Mouse (Mus musculus): ENCODE data around the gene Psenen. TPM values are rescaled to one million over a fixed set of nuclear protein-coding genes. Genes with fewer than 3 reads are reported as not detected.

Psenen gene
- 69.3 and 131 TPM in 2 replicates for polyA plus RNA-seq (2012; rRNA removed)

GRCm38 (mm10) chr7:30563117-30563905, at the start of gene Psenen, which contains the start of the genes U2af1l4 and Gm49396:
Gene Psenen (minus strand): TSS chr7:30563627.
Gene U2af1l4 (plus strand): TSS chr7:30563301.
Gene Gm49396 (plus strand): TSS chr7:30563344.
- peak within 1 kb of the TSS; percentile 88 for H3K4me3 ChIP-seq (ENCODE audit: low read depth, low read length)
- H3K27ac ChIP-seq (ENCODE audit: insufficient read depth, low read depth, low read length): peak within 1 kb of the TSS; percentile 97
- TF ChIP-seq POLR2A (IDR thresholded peaks at IDR 0.05; ENCODE audit: low read depth, low read length) (no peak; the same call in 1 of the 2 replicates), CTCF (IDR thresholded peaks at IDR 0.05; ENCODE audit: extremely low read depth, insufficient read length, insufficient replicate concordance, low read depth, low read length) (no peak)
- H3K36me3 ChIP-seq (ENCODE audit: control insufficient read depth, insufficient read depth, low read length): peaks cover 12% of the 10 kb centered on the region
- H3K4me1 ChIP-seq (ENCODE audit: control insufficient read depth, insufficient read depth, insufficient read length, low read length): peaks cover 9% of the 10 kb centered on the region; the same call in 1 of the 2 replicates
- no peaks in the 10 kb centered on the region for H3K27me3 ChIP-seq (ENCODE audit: control insufficient read depth, insufficient read depth, low read length)
- under 1% methylated on average over 45 of the region's 45 CpGs for WGBS

GRCm38 (mm10) chr7:30612654-30613402, 49.4 kb upstream of the Psenen start, which contains the start of gene Upk1a:
Gene Upk1a (minus strand): TSS chr7:30612847.
- Histone ChIP-seq H3K4me1 (ENCODE audit: control insufficient read depth, insufficient read depth, insufficient read length, low read length) (peaks cover 3% of the 10 kb centered on the region; the same call in 1 of the 2 replicates), H3K27me3 (ENCODE audit: control insufficient read depth, insufficient read depth, low read length) (no peaks in the 10 kb centered on the region), H3K4me3 (ENCODE audit: low read depth, low read length) (no peak within 1 kb of the TSS), H3K36me3 (ENCODE audit: control insufficient read depth, insufficient read depth, low read length) (peaks cover 14% of the 10 kb centered on the region), H3K27ac (ENCODE audit: insufficient read depth, low read depth, low read length) (no peak within 1 kb of the TSS)
- TF ChIP-seq CTCF (IDR thresholded peaks at IDR 0.05; ENCODE audit: extremely low read depth, insufficient read length, insufficient replicate concordance, low read depth, low read length) (no peak), POLR2A (IDR thresholded peaks at IDR 0.05; ENCODE audit: low read depth, low read length) (no peak)
- 46% methylated on average over 8 of the region's 8 CpGs for WGBS

- WGBS: 45% methylated on average over 7 of the region's 7 CpGs
- no peak for TF ChIP-seq CTCF (IDR thresholded peaks at IDR 0.05; ENCODE audit: extremely low read depth, insufficient read length, insufficient replicate concordance, low read depth, low read length)
- TF ChIP-seq POLR2A (IDR thresholded peaks at IDR 0.05; ENCODE audit: low read depth, low read length): no peak
- Histone ChIP-seq H3K4me3 (ENCODE audit: low read depth, low read length) (no peak overlapping the region), H3K27ac (ENCODE audit: insufficient read depth, low read depth, low read length) (no peak overlapping the region), H3K36me3 (ENCODE audit: control insufficient read depth, insufficient read depth, low read length) (no peaks in the 10 kb centered on the region), H3K27me3 (ENCODE audit: control insufficient read depth, insufficient read depth, low read length) (no peaks in the 10 kb centered on the region), H3K4me1 (ENCODE audit: control insufficient read depth, insufficient read depth, insufficient read length, low read length) (peaks cover 5% of the 10 kb centered on the region)
Measured at GRCm38 (mm10) chr7:30610043-30610442, 46.6 kb upstream of the Psenen start.

- Histone ChIP-seq H3K4me3 (ENCODE audit: low read depth, low read length) (no peak overlapping the region), H3K36me3 (ENCODE audit: control insufficient read depth, insufficient read depth, low read length) (no peaks in the 10 kb centered on the region), H3K4me1 (ENCODE audit: control insufficient read depth, insufficient read depth, insufficient read length, low read length) (peaks cover 5% of the 10 kb centered on the region), H3K27me3 (ENCODE audit: control insufficient read depth, insufficient read depth, low read length) (no peaks in the 10 kb centered on the region), H3K27ac (ENCODE audit: insufficient read depth, low read depth, low read length) (no peak overlapping the region)
- TF ChIP-seq POLR2A (IDR thresholded peaks at IDR 0.05; ENCODE audit: low read depth, low read length): no peak
- TF ChIP-seq CTCF (IDR thresholded peaks at IDR 0.05; ENCODE audit: extremely low read depth, insufficient read length, insufficient replicate concordance, low read depth, low read length): no peak
- WGBS: 48% methylated on average over 16 of the region's 16 CpGs
Measured at GRCm38 (mm10) chr7:30608476-30608875, 45.0 kb upstream of the Psenen start.

DNA sequence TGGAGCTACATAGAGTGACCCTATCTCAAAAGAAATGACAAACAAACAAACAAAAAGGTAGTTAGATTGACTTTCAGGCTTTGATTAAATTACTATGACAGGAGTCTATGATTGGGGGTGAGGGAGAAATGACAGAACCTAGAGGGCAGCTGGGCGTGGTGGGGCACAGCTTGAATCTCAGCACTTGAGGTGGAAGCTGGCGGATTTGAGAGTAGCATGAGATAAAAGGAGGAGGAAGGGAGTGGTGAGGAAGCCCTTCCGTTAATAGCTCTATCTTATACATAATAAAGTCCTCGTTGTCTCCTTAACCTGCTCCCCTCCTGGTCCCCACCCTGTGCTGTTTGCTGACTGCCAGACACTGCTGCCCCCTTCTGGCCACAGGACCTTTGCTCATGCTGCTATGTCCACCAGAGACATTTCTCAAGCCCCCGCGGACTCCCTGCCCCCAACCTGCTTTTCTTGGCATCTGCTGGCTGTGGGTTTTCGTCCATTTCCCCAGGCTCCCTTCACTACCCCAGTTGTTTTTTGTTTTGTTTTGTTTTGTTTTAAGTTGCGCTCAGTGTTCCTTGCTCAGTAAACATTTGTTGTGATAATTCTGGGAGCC, 44.4 kb upstream of the Psenen start:
- peak; percentile 82 for TF ChIP-seq CTCF (IDR thresholded peaks at IDR 0.05; ENCODE audit: extremely low read depth, insufficient read length, insufficient replicate concordance, low read depth, low read length)
- TF ChIP-seq POLR2A (IDR thresholded peaks at IDR 0.05; ENCODE audit: low read depth, low read length): no peak
- Histone ChIP-seq H3K27ac (ENCODE audit: insufficient read depth, low read depth, low read length) (no peak overlapping the region), H3K4me1 (ENCODE audit: control insufficient read depth, insufficient read depth, insufficient read length, low read length) (peaks cover 9% of the 10 kb centered on the region), H3K36me3 (ENCODE audit: control insufficient read depth, insufficient read depth, low read length) (no peaks in the 10 kb centered on the region), H3K27me3 (ENCODE audit: control insufficient read depth, insufficient read depth, low read length) (no peaks in the 10 kb centered on the region), H3K4me3 (ENCODE audit: low read depth, low read length) (no peak overlapping the region)
- 17% methylated on average over 8 of the region's 8 CpGs for WGBS

DNA sequence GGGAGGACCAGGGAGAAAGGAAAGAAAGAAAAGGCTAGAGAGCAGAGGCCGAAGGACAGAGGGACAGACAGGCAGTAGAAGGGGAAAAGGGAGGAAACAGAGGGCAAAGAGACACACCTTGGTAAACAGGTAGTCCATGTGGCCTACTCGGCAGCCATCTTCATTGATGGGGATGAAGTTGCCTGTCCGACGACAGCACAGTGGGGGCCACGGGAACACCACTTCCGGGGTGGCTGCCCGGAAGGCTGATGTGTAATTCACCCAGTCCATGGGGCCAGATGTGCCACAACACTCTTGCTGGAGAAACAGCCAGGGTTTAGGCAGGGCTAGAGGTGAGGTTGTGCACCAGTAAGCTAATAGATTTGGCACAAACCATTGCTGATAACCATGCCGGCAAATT, 41.5 kb upstream of the Psenen start:
- H3K27me3 ChIP-seq (ENCODE audit: control insufficient read depth, insufficient read depth, low read length): no peaks in the 10 kb centered on the region
- WGBS: 70% methylated on average over 8 of the region's 8 CpGs
- no peak overlapping the region for H3K4me3 ChIP-seq (ENCODE audit: low read depth, low read length)
- H3K36me3 ChIP-seq (ENCODE audit: control insufficient read depth, insufficient read depth, low read length): no peaks in the 10 kb centered on the region
- TF ChIP-seq CTCF (IDR thresholded peaks at IDR 0.05; ENCODE audit: extremely low read depth, insufficient read length, insufficient replicate concordance, low read depth, low read length) (no peak), POLR2A (IDR thresholded peaks at IDR 0.05; ENCODE audit: low read depth, low read length) (no peak)
- H3K4me1 ChIP-seq (ENCODE audit: control insufficient read depth, insufficient read depth, insufficient read length, low read length): peaks cover 15% of the 10 kb centered on the region
- H3K27ac ChIP-seq (ENCODE audit: insufficient read depth, low read depth, low read length): no peak overlapping the region
